Mouse (Mus musculus) Muller cell, postnatal 12 days (primary cell): ENCODE results near the gene Gm10436.
"Not testable (repeated sequence)": the region's sequence is repeated elsewhere in the genome, so short reads cannot be mapped to it uniquely, and the experiment has no call there.

Experiments used
- DNase-seq: peaks from one replicate; pipeline ENCODE4 v3.0.0-alpha.2; 2015; ENCODE audit errors: inconsistent ontology term

The Gm10436 gene

DNA sequence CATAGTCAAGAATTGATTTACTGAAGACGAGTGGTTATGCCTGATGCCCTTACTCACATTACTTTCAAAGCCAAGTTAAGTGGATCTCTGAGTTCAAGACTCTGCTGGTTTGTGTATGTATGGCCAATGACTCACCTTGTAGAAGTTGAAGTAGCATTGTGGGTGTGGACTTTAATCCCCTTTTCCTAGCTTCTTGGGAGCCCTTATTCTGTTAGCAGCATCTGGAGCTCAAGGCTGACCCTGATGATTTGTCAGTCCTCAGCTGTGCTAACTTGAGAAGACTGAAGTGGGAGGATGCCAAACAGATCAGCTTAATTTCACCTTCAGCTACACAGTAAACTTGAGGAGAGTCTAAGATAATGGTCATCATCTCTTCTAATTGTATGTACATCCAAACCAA is at the start of gene Gm10436:
Gene Gm10436, minus strand, starts transcription at position 101 of the 400 bp plus-strand sequence.
- DNase-seq, result not testable (repeated sequence)

DNA sequence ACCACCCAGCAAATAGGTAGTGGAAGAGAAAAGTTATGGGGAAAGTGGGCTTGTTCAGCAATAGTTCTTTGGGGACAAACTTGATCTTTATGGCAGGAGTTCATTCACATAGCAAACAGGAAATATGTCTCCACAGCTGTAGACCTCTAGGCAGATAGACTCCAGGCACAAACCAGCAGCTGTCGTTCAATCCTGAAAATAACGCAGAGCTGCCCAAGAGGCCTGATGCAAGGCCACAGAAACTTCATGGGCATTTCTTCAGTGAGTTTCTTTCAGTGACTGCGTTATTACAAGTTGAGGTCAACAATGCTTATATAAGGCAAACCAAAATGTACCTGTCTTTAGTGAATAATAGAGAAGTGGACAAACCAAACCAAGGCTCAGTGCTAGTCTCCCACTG is 37.5 kb upstream of the Gm10436 start:
- no peak for DNase-seq

DNA sequence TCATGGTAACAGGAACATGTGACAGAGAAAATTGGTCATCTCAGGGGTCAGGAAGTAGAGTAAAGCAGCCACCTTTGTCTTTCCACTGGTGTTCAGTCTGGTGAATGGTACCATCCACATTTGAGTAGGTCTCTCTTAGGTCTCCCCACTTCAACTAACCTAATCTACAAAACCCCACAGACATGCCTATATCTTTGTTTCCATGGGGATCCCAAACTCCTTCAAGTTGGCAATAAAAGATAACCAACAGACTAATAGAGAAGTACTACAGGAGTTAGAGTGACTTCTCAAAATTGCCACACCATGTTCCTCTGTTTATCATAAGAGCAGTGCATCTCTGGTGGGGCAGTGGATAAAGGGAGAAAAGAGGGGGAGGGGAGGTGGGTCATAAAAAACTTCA is 36.2 kb upstream of the Gm10436 start:
- DNase-seq, result not testable (repeated sequence)

DNA sequence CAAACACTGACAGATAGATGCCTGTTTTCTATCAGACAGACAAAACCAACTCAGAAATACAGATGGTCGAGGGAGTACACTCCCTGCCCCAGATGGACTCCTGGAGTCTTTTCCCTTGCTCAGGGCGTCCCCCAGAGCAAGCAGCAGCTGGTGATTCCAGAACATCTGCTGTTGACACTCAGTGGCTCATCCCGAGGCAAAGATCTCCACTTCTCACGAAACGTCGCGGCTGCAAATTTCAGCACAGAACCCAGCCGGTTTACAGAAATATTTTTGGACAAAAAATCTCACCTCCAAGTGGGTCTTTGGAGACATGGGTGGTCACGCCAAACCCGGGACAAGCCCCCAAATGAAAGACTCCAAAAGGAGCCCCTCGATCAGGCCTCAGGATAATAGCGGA is 32.7 kb upstream of the Gm10436 start:
- DNase-seq, result no peak

DNA sequence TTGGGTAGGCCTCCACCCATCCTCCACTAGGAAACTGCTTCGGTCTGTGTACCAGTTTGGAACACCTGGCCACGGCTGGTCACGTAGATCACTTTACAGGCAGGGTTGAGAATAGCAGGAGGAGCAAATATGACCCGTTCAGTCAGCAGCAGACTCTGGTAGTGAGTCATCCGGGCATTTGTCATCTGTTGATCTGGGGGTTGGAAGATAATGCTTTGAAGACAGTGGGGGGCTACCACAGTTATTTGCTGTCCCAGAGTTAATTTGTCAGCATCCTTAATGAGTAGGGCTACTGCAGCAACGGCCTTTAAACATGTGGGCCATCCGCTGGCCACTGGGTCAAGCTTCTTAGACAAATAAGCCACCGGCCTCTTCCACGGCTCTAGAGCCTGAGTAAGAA is 29.6 kb upstream of the Gm10436 start:
- DNase-seq, result peak; percentile 3

DNA sequence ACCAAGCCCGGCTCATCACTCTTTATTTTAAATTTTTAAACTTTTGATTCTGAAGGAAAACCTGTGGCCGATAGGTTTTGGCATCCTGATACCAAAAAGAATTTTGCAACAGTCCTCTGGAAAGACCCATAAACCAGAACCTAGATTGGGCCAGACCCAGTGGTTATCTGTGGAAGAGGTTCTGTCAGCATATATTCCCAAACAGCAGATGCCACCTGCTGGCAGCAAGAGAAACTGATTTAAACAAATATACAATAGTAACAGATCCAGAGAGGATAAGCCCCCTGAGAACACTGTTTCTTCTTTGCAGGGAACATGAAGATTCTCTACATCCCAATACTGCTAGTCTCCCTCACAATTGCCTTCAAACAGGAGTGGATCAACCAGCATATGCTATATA is 20.9 kb upstream of the Gm10436 start:
- no peak for DNase-seq
